Mouse (Mus musculus) liver, embryonic 14.5 days (tissue): ENCODE measurements at regions not wholly inside any gene's neighbourhood (a gene's known extent, or its start where the extent isn't known, plus 50 kb on each side); places are given as distances from the start of the nearest gene placed in this dataset.

ENCODE experiments used
- CTCF ChIP-seq: IDR thresholded peaks from 2 replicates; pipeline ENCODE4 v1.5.1; 2016; ENCODE audit warnings: antibody characterized with exemption, low read depth, control low read depth
- EP300 ChIP-seq: IDR thresholded peaks from 2 replicates; pipeline ENCODE4 v1.6.1; 2016; ENCODE audit warnings: antibody characterized with exemption, low read depth

GRCm38 (mm10) chr12:70575665-70576064 is 122.8 kb downstream of the Tmx1 start:
- TF ChIP-seq CTCF, result no peak
- no peak for TF ChIP-seq EP300
